Mouse (Mus musculus) neural tube, embryonic 10.5 days (tissue): ENCODE data around the gene Fbxo6.
"Not testable (repeated sequence)": the region's sequence is repeated elsewhere in the genome, so short reads cannot be mapped to it uniquely, and the experiment has no call there.

Experiments used
- DNase-seq: peaks from one replicate; pipeline ENCODE4 v3.0.0-alpha.2; 2017; ENCODE audit warnings: low spot score; ENCODE audit errors: extremely low spot score

Fbxo6 gene

DNA sequence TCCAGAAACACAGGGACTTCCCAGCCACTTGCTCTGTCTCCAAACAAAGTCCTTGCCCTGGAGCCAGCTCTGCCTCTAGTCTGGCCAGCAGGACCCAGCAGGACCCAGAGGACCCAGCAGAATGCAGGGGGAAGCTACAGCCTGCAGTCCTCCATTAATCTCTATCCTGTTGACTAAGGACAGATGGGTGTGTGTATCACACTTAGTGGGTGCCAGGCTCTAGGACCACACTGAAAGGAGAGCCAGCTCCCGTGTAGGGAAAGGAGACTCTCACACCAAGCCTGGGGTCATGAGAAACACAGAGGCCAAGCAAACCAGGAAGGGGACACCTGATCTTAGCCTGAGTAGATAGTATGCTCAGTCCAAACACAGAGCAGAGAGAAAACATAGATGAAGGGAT, 23.7 kb downstream of the Fbxo6 start:
- no peak for DNase-seq

DNA sequence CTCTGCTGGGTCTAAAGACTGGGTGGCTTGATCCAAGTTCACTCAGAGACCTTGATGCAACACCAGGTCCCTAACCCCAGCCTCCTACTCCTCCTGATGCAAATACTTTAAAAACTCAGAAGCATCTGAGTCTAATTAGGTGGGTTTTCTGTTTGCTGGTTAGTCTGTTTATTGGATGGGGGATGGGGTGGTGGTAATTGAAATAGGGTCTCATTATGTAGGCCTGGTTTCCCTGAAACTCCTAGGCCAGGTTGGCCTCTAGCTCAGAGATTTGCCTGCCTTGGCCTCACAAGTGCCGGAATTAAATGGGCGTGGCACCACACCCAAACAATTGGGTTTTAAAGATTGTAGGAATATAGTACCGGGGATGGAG, 29.3 kb downstream of the Fbxo6 start:
- no peak for DNase-seq

DNA sequence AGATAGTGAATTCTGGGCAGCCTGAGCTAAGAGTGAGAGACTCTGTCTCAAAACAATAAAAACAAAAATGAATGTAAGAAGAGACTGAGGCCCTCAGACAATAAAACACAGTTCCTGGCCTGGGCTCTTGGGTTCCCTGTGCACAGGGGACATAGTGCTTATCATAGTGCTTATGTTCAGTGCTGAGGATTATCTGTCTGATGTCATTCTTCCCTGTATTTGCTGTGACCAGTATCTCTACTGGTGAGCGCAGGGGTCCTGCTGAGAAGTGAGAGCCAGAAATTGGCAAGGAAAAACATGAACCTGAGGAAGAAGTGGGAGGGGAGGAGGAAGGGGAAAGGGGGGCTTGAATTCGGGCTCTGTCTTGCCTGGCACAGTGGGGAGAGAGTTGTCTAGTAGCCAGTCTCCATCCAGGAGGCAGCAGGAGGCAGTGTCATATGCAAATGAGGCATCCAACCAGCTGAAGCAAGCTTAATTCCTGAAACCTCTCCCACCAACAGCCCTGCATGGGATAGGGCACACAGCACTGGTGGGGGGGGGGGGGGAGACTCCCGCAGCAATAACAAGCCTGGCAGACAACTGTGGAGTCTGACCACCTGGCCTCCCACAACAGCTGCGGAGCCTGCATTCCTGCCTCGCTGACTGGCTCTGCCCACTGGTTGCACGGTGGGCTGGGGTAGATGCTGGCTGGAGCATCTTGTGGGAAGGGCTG, 29.8 kb downstream of the Fbxo6 start:
- DNase-seq, result peak; percentile 43

DNA sequence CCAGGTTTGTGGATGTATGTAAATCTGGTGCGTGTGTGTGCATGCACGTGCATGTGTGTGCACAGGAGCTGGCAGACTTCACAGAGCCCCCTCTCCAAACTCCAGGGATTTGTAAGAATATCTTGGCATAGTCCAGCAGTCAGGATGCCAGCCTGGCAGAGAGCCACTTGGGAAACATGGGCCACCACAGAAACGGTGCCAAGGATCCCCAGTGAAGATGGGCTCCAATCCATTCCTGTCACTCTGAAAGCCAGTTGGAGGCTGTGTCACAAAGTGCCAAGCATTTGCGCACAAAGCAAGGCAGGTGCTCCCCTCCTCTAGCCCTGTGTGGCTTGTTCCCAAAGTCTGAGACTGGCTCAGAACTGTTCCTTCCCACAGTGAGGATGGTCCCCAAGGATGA, 30.6 kb downstream of the Fbxo6 start:
- DNase-seq, result no peak

DNA sequence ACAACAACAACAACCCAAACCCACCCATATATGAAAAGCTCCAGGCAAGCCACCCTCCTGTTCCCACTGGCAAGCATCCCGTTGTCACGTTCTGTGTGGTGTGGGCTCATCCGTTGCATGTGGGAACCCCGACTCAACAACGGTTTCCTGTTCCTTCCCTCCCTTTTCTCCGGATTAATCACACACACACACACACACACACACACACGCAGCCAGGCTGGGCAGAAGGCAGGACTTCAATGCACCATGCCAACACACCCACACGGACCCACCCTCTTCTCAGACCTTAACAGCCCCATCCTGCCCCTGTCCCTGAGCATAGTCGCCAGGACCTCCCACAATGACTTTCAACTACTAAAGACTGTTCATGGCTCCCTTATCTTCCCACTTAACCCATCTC, 31.4 kb downstream of the Fbxo6 start:
- DNase-seq, result no peak

DNA sequence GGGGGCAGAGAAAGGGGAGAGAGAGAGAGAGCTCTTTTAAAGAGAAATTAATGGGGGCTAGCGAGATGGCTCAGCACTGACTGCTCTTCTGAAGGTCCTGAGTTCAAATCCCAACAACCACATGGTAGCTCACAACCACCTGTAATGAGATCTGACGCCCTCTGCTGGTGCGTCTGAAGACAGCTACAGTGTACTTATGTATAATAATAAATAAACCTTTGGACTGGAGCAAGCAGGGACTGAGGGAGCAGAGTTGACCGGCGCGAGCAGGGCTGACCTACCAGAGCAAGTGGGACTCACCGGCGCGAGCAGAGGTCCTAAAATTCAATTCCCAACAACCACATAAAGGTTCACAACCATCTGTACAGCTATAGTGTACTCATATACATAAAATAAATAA, 32.4 kb downstream of the Fbxo6 start:
- DNase-seq, result not testable (repeated sequence)

DNA sequence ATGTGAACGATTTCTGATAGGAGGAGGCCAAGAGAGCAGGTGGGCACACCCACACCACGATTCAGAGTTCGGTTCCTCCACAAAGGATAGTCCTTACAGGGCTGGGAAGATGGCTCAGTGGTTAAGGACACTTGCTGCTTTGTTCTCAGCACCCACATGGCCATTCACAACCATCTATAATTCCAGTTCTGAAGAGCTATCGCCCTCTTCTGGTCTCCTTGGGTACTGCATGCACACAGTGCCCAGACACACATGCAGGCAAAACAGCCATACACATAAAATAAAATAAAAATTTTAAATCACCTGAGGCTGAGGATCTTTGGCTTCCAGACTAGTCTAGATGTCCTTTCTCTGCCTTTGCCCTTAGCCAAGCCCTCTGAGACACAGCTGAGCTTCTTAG, 34.5 kb downstream of the Fbxo6 start:
- no peak for DNase-seq

DNA sequence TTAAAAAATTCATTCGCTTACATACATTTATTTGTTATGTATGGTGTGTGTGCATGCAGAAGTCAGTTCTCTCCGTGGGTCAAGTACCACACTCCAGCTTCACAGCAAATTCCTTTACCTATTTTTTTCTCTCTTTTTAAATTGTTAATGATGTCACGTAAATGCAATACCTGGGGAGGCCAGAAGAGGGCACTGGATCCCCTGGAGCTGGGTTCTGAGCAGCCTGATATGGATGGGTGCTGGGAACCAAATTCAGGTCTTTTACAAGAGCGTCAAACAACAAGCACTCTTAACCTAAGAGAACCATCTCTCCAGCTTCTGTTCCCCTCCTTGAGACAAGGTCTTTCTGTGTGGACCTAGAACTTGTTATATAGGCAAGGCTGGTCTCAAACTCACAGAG, 35.3 kb downstream of the Fbxo6 start:
- peak; percentile 26 for DNase-seq

DNA sequence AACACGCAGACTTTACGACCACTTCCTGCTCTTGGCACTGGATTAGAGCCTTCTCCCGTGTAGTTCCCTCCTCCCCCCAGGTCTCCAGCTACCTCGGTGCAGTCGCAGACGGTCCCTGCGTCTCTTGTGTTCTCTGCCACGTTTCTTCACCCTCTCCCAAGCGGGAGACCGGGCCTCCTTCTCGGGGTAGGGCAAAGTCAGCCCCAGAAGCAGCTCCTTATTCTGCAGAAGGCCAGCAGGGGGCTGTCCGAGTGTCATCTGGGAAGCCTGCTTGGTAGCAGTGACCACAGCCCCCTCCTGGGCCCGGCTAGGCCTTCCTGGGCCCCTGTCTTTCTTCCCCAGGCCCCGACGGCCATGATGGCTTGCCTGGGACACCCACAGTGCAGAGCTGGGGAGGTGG, 36.5 kb downstream of the Fbxo6 start:
- DNase-seq, result peak; percentile 61

DNA sequence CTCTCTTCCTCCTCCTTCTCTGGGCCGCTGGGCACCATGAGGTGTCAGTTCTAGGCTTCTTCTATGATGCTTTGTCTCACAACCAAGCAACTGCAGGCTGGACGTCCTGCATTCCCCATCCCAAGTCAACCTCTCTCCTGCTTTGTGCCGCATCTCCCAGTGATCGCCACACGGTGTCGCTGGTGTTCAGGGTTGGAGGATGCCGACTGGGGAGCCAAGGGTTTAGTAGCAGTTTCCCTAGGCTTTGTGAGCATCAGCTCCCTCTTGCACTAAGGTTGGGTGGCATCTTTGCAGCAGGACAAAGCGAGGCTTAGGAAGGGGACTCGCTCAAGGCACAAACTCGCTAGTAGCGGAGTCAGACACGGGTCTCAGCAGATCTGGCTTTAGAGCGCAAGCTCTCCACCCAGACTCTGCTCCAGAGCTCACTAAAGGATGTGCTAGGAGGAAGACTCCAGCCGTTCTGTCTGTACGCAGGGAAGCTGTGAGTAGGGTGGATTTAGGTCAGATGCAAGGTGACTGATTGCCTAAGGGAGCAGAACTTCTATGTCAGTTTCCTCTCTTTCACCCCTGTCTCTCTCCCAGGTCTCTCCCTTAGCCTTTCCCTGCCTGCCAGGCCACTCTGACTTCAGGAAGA, 37.1 kb downstream of the Fbxo6 start:
- DNase-seq, result peak; percentile 93

DNA sequence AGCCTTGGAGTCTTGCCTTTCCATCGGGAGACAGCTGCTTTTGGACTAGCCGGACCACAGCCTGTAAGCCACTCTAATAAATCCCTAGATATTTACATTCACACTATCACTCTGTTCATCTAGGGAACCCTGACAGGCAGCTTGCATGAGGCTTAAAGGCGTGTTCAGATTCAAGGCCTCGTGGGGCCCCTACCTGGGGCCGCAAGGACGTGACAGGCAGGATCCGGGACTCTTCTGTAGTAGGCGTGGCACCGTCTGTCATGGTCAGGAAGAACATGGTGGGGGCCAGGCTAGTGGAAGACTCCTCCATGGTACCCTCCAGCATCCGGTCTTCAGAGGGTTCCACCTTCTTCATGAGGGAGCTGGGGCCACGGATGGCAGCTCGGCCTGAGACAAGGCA, 39.4 kb downstream of the Fbxo6 start:
- no peak for DNase-seq

DNA sequence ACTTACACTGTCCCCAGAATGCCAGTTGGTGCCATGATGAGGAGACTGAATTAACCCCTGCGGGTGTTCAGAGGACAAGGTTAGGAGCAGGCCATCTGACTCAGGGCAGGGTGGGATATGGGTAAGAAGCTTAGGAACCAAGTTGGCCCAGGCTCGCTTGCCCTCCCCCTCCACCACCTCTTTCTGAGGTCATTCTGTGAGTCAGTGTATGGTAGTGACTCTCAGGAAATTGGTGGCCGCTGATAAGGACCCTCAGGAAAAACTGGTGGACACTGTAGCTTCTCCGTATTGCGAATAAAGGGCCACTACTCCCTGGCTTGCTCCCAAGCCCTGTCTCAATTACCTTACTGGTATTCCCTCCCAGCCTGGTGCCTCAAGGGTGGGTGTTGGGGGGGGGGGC, 42.7 kb downstream of the Fbxo6 start:
- DNase-seq, result no peak

DNA sequence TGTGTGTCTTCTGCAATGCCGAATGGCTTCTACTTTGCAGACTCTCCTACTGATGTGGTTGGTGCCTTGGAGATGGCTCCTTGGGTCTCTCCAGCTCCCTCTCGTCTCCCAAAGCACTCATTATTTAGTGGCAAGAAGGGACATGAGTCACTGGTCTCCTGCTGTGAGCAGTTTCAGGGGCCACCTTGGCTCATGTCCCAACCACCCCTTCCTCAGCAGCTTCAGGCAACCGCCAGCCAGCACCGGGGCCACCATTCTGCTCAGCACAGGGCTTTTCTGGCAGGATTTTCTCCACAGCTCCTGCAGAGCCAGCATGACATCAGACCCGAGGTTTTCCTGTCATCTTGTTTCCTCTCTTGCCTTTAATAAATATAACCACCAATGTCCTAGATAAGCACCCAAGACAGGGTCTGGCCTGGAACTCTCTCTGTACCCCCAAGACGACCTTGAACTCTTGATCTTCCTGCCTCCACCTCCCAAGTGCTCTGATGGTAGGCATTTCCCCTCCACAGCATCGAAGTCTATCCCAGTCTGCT, 43.3 kb downstream of the Fbxo6 start:
- DNase-seq, result no peak

DNA sequence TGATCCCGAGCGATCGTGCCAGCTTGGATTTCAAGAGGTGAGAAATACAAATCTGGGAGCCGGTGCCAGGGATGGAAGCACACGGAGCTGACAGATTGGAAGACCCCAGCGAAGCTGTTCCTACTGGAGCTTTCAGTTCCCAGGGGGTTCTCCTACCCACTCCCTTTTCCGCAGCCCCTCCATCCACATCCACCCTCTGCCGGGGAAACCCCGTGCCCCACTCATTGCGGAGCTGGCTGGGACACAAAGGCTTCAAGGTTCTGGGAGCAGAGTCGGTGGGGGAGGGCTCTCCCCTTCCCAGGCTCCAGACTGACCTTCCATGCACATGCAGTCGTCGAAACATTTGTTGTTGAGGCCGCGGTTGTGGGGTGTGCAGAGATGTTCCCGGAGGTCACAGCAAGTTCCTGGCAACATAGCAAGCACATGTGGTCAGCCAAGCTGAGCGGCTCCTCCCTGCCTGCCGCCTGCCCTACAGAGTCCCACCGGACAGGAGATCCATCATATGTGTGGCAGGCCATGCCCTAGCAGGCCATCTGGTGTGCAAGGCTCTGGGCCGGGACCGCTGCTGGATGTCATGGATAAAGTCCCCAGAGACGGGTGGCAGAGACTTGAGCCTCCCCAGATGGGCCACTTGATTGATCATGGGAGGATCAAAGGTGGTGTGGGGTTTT, 44.2 kb downstream of the Fbxo6 start:
- peak; percentile 73 for DNase-seq

DNA sequence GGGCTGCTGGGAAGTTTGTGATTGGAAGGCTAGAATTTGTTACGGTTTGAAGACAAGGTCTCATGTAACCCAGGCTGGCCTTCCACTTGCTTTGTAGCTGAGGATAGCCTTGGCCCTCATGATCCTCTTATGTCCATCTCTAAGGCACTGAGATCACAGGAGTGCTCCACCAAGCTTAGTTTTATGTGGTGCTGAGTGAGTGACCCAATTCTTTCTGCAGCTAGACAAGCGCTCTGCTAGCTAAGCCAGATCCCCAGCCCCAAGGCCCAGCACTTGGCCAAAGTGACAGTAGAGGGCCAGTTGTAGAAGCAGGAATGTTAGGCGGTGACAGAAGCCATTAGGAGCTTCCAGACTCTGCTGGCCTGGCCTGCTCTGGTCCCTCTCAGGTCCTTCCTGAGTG, 47.8 kb downstream of the Fbxo6 start:
- DNase-seq, result no peak

DNA sequence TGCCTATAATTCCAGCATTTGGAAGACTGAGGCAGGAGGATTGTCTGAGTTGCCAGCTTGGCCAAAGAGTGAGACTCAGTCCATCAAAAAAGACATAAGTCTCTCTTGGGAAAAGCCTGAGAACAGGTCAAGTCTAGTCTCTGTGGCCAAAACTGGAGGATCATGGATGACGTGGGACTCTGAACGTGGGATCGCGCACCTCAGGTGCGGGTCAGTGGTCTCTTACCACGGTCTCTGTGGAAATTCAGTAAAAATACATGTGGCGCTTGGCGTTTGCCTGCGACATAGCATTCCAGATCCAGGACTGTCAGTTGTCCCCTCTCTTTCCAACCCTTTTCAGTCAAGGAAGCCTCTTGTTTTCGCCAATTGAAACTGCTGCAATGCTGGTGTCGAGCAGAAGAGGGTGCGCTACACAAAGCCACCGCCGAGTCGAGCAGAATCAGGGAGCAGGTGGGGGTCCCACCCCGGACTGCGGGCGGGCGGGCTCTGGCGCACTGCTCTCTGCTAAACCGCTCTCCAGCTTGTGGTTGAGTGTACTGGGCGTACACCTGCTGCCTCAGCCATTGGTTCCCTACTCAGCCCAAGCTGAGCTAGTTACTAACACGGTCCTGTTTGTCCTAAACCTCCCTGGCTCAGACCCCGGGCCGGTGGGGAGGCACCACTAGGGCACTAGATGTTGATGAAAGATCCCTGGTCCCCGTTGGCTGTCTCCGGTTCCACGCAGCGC, 50.0 kb downstream of the Fbxo6 start:
- peak; percentile 69 for DNase-seq

DNA sequence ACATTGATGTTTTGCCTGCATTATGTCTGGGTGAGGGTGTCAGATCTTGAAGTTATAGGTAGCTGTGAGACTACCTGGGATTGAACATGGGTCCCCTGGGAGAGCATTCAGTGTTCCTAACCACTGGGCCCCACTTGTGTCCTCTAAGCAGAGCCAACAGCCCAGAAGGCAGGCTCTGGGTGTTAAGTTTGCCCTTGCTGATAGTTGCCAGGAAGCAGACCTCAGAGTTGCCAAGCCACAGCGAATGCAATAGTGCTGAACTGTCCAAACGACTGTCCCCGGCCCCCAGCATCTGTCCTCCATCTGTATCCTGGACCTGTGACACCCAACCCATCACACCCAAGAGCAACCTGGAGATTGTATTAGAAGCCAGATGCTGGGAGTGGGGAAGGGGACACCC, 53.3 kb downstream of the Fbxo6 start:
- no peak for DNase-seq

DNA sequence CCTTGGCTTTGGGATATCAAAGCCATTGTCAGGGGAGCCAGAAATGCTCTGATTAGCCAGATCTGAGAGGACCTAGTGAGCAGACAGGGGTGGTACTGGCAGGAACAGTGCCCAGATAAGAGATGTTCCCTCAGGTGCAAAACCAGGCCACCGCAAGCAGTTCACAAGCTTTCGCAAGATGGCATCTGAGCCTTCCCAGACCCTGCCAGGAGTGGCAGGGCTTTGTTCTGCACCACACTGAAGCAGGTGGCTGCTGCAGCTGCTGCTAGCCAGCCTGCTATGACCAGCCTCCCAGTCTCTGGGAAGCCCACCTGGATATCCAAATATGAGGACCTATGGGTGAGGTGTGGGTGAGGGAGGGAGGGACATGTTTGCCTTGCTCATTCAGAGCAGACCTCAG, 54.0 kb downstream of the Fbxo6 start:
- no peak for DNase-seq
